Mouse (Mus musculus) brown adipose tissue, adult 24 weeks (tissue): Measurements from ENCODE around the gene Prr12. TPM values are rescaled to one million over a fixed set of nuclear protein-coding genes. Genes with fewer than 3 reads are reported as not detected.

Source experiments
- H3K27ac ChIP-seq: fragments of 200-500 bp; replicated peaks from 2 replicates; pipeline ENCODE4 v1.5.1; 2012; ENCODE audit warnings: low read depth, mild to moderate bottlenecking, low read length
- H3K4me1 ChIP-seq: fragments of 200-500 bp; 2 replicates; pipeline ENCODE4 v1.6.1; 2012; ENCODE audit warnings: low read length, mixed read lengths; ENCODE audit not compliant: control insufficient read depth, insufficient read depth, insufficient read length
- H3K4me3 ChIP-seq: fragments of 200-500 bp; 2 replicates; pipeline ENCODE4 v1.5.1; 2012; ENCODE audit warnings: low read depth, mild to moderate bottlenecking, low read length, moderate library complexity; ENCODE audit not compliant: insufficient read depth
- polyA plus RNA-seq: library from polyadenylated mRNA; stranded (reverse); fragments of >200 nt; gene quantifications from 2 replicates; pipeline ENCODE4 v1.2.4, GENCODE M21; 2012; ENCODE audit not compliant: missing spikeins, insufficient read depth, insufficient read length

The Prr12 gene
- polyA plus RNA-seq, 1 experiment, result 5.4 TPM

GRCm38 (mm10) chr7:45012824-45013223, 39.9 kb downstream of the Prr12 start:
- no peak overlapping the region for H3K4me3 ChIP-seq
- H3K4me1 ChIP-seq, result peaks cover 6% of the 10 kb centered on the region; the same call in 1 of the 2 replicates
- peak overlapping the region; percentile 53 for H3K27ac ChIP-seq

- Histone ChIP-seq H3K4me1 (peaks cover 6% of the 10 kb centered on the region; the same call in 1 of the 2 replicates), H3K4me3 (no peak overlapping the region), H3K27ac (no peak overlapping the region)
Observed at GRCm38 (mm10) chr7:45012011-45012410, 40.7 kb downstream of the Prr12 start.

- Histone ChIP-seq H3K4me3 (no peak overlapping the region), H3K4me1 (peaks cover 1% of the 10 kb centered on the region; the same call in 1 of the 2 replicates), H3K27ac (no peak overlapping the region)
Observed at GRCm38 (mm10) chr7:45008411-45008810, 44.3 kb downstream of the Prr12 start.

- H3K4me3 ChIP-seq, result no peak overlapping the region
- H3K4me1 ChIP-seq, result no peaks in the 10 kb centered on the region; the same call in 1 of the 2 replicates
- no peak overlapping the region for H3K27ac ChIP-seq
Observed at GRCm38 (mm10) chr7:45007846-45008245, 44.8 kb downstream of the Prr12 start.

GRCm38 (mm10) chr7:45007141-45007540, 45.5 kb downstream of the Prr12 start:
- H3K4me1 ChIP-seq, result no peaks in the 10 kb centered on the region
- no peak overlapping the region for H3K4me3 ChIP-seq

GRCm38 (mm10) chr7:45006503-45006902, 46.2 kb downstream of the Prr12 start:
- Histone ChIP-seq H3K4me3 (no peak overlapping the region), H3K27ac (no peak overlapping the region)

More at GRCm38 (mm10) chr7:45007141-45007540, 45.5 kb downstream of the Prr12 start:
- H3K27ac ChIP-seq, result no peak overlapping the region

GRCm38 (mm10) chr7:45005321-45005992, 47.2 kb downstream of the Prr12 start:
- Histone ChIP-seq H3K4me3 (no peak overlapping the region), H3K27ac (no peak overlapping the region), H3K4me1 (no peaks in the 10 kb centered on the region)

More at GRCm38 (mm10) chr7:45006503-45006902, 46.2 kb downstream of the Prr12 start:
- no peaks in the 10 kb centered on the region for H3K4me1 ChIP-seq

GRCm38 (mm10) chr7:45004546-45004945, 48.1 kb downstream of the Prr12 start:
- no peak overlapping the region for H3K4me3 ChIP-seq
- H3K4me1 ChIP-seq, result peaks cover under 1% of the 10 kb centered on the region; the same call in 1 of the 2 replicates
- no peak overlapping the region for H3K27ac ChIP-seq

GRCm38 (mm10) chr7:45002440-45002839, 50.2 kb downstream of the Prr12 start:
- Histone ChIP-seq H3K27ac (no peak overlapping the region), H3K4me3 (no peak overlapping the region), H3K4me1 (peaks cover 6% of the 10 kb centered on the region)

GRCm38 (mm10) chr7:45000539-45001114, 52.1 kb downstream of the Prr12 start:
- H3K27ac ChIP-seq, result no peak overlapping the region
- peaks cover 10% of the 10 kb centered on the region for H3K4me1 ChIP-seq

GRCm38 (mm10) chr7:44999753-45000152, 52.9 kb downstream of the Prr12 start:
- peak overlapping the region; percentile 14 for H3K4me3 ChIP-seq
- H3K4me1 ChIP-seq, result peaks cover 10% of the 10 kb centered on the region
- H3K27ac ChIP-seq, result peak overlapping the region; percentile 82

More at GRCm38 (mm10) chr7:45000539-45001114, 52.1 kb downstream of the Prr12 start:
- no peak overlapping the region for H3K4me3 ChIP-seq

- peaks cover 10% of the 10 kb centered on the region for H3K4me1 ChIP-seq
- peak within 1 kb of the TSS; percentile 85 for H3K4me3 ChIP-seq
- peak within 1 kb of the TSS; percentile 93 for H3K27ac ChIP-seq
Observed at GRCm38 (mm10) chr7:44998501-44998955, 54.2 kb downstream of the Prr12 start, which contains the start of gene Bcl2l12. Gene Bcl2l12 (minus strand): TSS chr7:44998712.

- peaks cover 10% of the 10 kb centered on the region for H3K4me1 ChIP-seq
- peak overlapping the region; percentile 93 for H3K27ac ChIP-seq
- H3K4me3 ChIP-seq, result peak overlapping the region; percentile 85
Observed at GRCm38 (mm10) chr7:44997940-44998428, 54.7 kb downstream of the Prr12 start.

GRCm38 (mm10) chr7:44997231-44997939, 55.3 kb downstream of the Prr12 start, which contains the start of gene Irf3:
Gene Irf3 (plus strand): TSS chr7:44997648.
- Histone ChIP-seq H3K27ac (peak within 1 kb of the TSS; percentile 93), H3K4me3 (peak within 1 kb of the TSS; percentile 92), H3K4me1 (peaks cover 10% of the 10 kb centered on the region)

GRCm38 (mm10) chr7:44996672-44997071, 56.0 kb downstream of the Prr12 start:
- Histone ChIP-seq H3K4me3 (peak overlapping the region; percentile 92), H3K4me1 (peaks cover 10% of the 10 kb centered on the region), H3K27ac (peak overlapping the region; percentile 44; the same call in 1 of the 2 replicates)
